ENCODE assay signal across 22 mouse cellular contexts in the genomic region with DNA sequence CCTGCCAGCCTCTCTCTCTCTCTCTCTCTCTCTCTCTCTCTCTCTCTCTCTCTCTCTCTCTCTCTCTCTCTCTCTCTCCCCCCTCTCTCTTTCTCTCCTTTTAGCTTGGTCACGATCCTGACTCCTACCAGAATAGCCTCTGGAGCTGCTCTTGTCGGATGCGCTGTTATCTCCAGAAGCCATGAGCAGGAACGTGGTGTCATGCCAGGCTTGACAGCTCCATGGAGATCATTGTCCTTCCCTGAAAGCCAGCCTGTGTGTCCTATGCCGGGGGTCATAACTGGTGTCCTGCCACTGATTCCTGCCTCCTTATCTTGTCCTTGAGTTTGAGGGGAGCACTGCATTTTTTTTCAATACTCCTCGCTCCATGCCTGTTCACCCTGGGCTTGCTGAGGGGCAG. TPM values are rescaled to one million over a fixed set of nuclear protein-coding genes. Genes with fewer than 3 reads are reported as not detected.
DNase-seq lines count a peak whose midpoint lies in the region; ATAC-seq and TF ChIP-seq lines count a peak whose summit lies in the region.
"Had no signal": no experiment of that assay in that cellular context is flagged by ENCODE, and none has a peak within 500 bp of the region (broad histone marks: within the 10 kb centered on the region; RNA-seq: fewer than 3 reads in every experiment).

No protein-coding gene starts in this region.

- TF ChIP-seq CTCF in midbrain, postnatal 0 days (IDR thresholded peaks at IDR 0.05): no peak

- H3K9me3 ChIP-seq in midbrain, postnatal 0 days (ENCODE audit: low read length): no peaks in the 10 kb centered on the region
- no peaks in the 10 kb centered on the region for H3K9me3 ChIP-seq in midbrain, embryonic 16.5 days (replicated peaks; ENCODE audit: control insufficient read depth, low read length, poor library complexity, severe bottlenecking)
- H3K9me3 ChIP-seq in heart, embryonic 15.5 days (replicated peaks): no peaks in the 10 kb centered on the region
- H3K9me3 ChIP-seq: embryonic facial prominence, embryonic 10.5 days; G1E; hindbrain, embryonic 15.5 days had no signal

- ATAC-seq in midbrain, postnatal 0 days (ENCODE audit: low FRiP score): 0 out of 2 replicates have a peak, but pooled peaks have one; percentile 20
- no peak for ATAC-seq in midbrain, embryonic 16.5 days
- ATAC-seq in heart, embryonic 15.5 days (replicated peaks; ENCODE audit: insufficient number of reproducible peaks, insufficient read depth, low FRiP score, low read depth): peak; percentile 50; the same call in 1 of the 2 replicates
- ATAC-seq: CD4-positive, CD25-positive, alpha-beta regulatory T cell, adult 4 months; forebrain, embryonic 14.5 days; intestine, embryonic 16.5 days had no signal

- intact Hi-C loops in heart, postnatal 25 days (cut with DNase I): no loop called here
- intact Hi-C loops in left cerebral cortex, postnatal 36 days (cut with DNase I): no loop called here

- no peak overlapping the region for H3K9ac ChIP-seq in midbrain, postnatal 0 days (replicated peaks; ENCODE audit: low read length, poor library complexity, severe bottlenecking)
- H3K9ac ChIP-seq in midbrain, embryonic 16.5 days (ENCODE audit: low read depth, low read length): no peak overlapping the region
- H3K9ac ChIP-seq in heart, embryonic 15.5 days: no peak overlapping the region
- H3K9ac ChIP-seq: hindbrain, embryonic 15.5 days had no signal

- WGBS in midbrain, postnatal 0 days: 74% methylated on average over 6 of the region's 6 CpGs
- 70% methylated on average over 6 of the region's 6 CpGs for WGBS in midbrain, embryonic 16.5 days
- WGBS in heart, embryonic 15.5 days: 46% methylated on average over 6 of the region's 6 CpGs

- H3K4me3 ChIP-seq in midbrain, postnatal 0 days (ENCODE audit: low read depth, low read length): no peak overlapping the region
- no peak overlapping the region for H3K4me3 ChIP-seq in midbrain, embryonic 16.5 days (ENCODE audit: low read depth, low read length)
- H3K4me3 ChIP-seq in heart, embryonic 15.5 days: no peak overlapping the region
- H3K4me3 ChIP-seq: embryonic facial prominence, embryonic 10.5 days; gastrocnemius, adult 2 months; hindbrain, embryonic 15.5 days had no signal

- no peaks in the 10 kb centered on the region for H3K36me3 ChIP-seq in midbrain, postnatal 0 days (ENCODE audit: insufficient read depth, low read length)
- H3K36me3 ChIP-seq in midbrain, embryonic 16.5 days (ENCODE audit: control insufficient read depth, insufficient read depth, low read length): no peaks in the 10 kb centered on the region
- H3K36me3 ChIP-seq in heart, embryonic 15.5 days: no peaks in the 10 kb centered on the region
- H3K36me3 ChIP-seq: embryonic facial prominence, embryonic 10.5 days; G1E; hindbrain, embryonic 15.5 days had no signal

- no peaks in the 10 kb centered on the region for H3K4me1 ChIP-seq in midbrain, postnatal 0 days (ENCODE audit: insufficient read depth, low read length)
- no peaks in the 10 kb centered on the region for H3K4me1 ChIP-seq in midbrain, embryonic 16.5 days (ENCODE audit: control insufficient read depth, insufficient read depth, low read length)
- H3K4me1 ChIP-seq in heart, embryonic 15.5 days (replicated peaks): peaks cover 18% of the 10 kb centered on the region
- H3K4me1 ChIP-seq: hindbrain, embryonic 15.5 days had no signal

- no peaks in the 10 kb centered on the region for H3K27me3 ChIP-seq in midbrain, postnatal 0 days (ENCODE audit: insufficient read depth, low read length)
- H3K27me3 ChIP-seq in midbrain, embryonic 16.5 days (ENCODE audit: control insufficient read depth, insufficient read depth, low read depth, low read length): no peaks in the 10 kb centered on the region
- no peaks in the 10 kb centered on the region for H3K27me3 ChIP-seq in heart, embryonic 15.5 days
- H3K27me3 ChIP-seq: hindbrain, embryonic 15.5 days had no signal

- peak; percentile 96 for DNase-seq in heart, adult 11 months
- DNase-seq in heart, postnatal 25 days (ENCODE audit: low spot score): no peak
- no peak for DNase-seq in midbrain, postnatal 0 days (ENCODE audit: low spot score)
- DNase-seq in left cerebral cortex, postnatal 36 days (ENCODE audit: low spot score in 2 of 2): no peak
- no peak for DNase-seq in gastrocnemius, postnatal 25 days
- DNase-seq: adrenal gland, adult 8-10 months; adrenal gland, postnatal 36 days; B cell, adult 2 months; cerebellum, adult 2 months; cerebellum, postnatal 10 days; gastrocnemius, adult 2 months; gastrocnemius, postnatal 36 days had no signal

- H3K27ac ChIP-seq in midbrain, postnatal 0 days (ENCODE audit: low read depth, low read length): no peak overlapping the region
- no peak overlapping the region for H3K27ac ChIP-seq in midbrain, embryonic 16.5 days (ENCODE audit: low read length)
- peak overlapping the region; percentile 38 for H3K27ac ChIP-seq in heart, embryonic 15.5 days
- H3K27ac ChIP-seq: embryonic facial prominence, embryonic 10.5 days; gastrocnemius, adult 2 months; hindbrain, embryonic 15.5 days had no signal

- no peak overlapping the region for H3K4me2 ChIP-seq in midbrain, postnatal 0 days (ENCODE audit: low read depth, low read length, poor library complexity, severe bottlenecking)
- no peak overlapping the region for H3K4me2 ChIP-seq in midbrain, embryonic 16.5 days (ENCODE audit: low read length)
- no peak overlapping the region for H3K4me2 ChIP-seq in heart, embryonic 15.5 days
- H3K4me2 ChIP-seq: hindbrain, embryonic 15.5 days had no signal

RNA-seq across cellular contexts. Expression of a gene that starts 5.0 kb away (rescaled TPM):
- total RNA-seq in heart, postnatal 25 days (2021): 1 to 10 TPM; 2.3 TPM
- total RNA-seq in midbrain, postnatal 0 days (2014; rRNA removed): not detected in 2 replicates
- not detected in 2 replicates for polyA plus RNA-seq in midbrain, postnatal 0 days (2015; fragmentation: Nextera tagmentation; extraction: Ambion mirVana)
- polyA plus RNA-seq in midbrain, embryonic 16.5 days (2015; fragmentation: Nextera tagmentation; extraction: Ambion mirVana): not detected in 2 replicates
- 0.53 TPM in 1 of 2 replicates, not detected in the other for polyA plus RNA-seq in heart, embryonic 15.5 days (2015; fragmentation: Nextera tagmentation; extraction: Ambion mirVana)
- total RNA-seq in left cerebral cortex, postnatal 36 days (2021): not detected
- total RNA-seq in gastrocnemius, postnatal 25 days (2021): not detected
- total RNA-seq: adrenal gland, adult 8-10 months; adrenal gland, postnatal 36 days; gastrocnemius, adult 2 months; gastrocnemius, postnatal 36 days had no signal
- polyA plus RNA-seq: CD4-positive, CD25-positive, alpha-beta regulatory T cell, adult 4 months; cerebellum, adult 2 months; embryonic facial prominence, embryonic 10.5 days; embryonic facial prominence, embryonic 14.5 days; forebrain, embryonic 14.5 days; G1E; hindbrain, embryonic 11.5 days; hindbrain, embryonic 15.5 days; intestine, embryonic 16.5 days had no signal

RNA-seq across cellular contexts. Expression of a gene that starts 43.4 kb away (rescaled TPM):
- 100 to 1,000 TPM in 1 of 2 experiments, 10 to 100 TPM in 1; 82.4 to 107 TPM for total RNA-seq in heart, postnatal 25 days (2021)
- total RNA-seq in midbrain, postnatal 0 days (2014; rRNA removed): 23.7 and 25.0 TPM in 2 replicates
- polyA plus RNA-seq in midbrain, postnatal 0 days (2015; fragmentation: Nextera tagmentation; extraction: Ambion mirVana): 21.6 and 25.4 TPM in 2 replicates
- 19.6 and 22.1 TPM in 2 replicates for polyA plus RNA-seq in midbrain, embryonic 16.5 days (2015; fragmentation: Nextera tagmentation; extraction: Ambion mirVana)
- polyA plus RNA-seq in heart, embryonic 15.5 days (2015; fragmentation: Nextera tagmentation; extraction: Ambion mirVana): 50.5 and 50.8 TPM in 2 replicates
- total RNA-seq in left cerebral cortex, postnatal 36 days (2021): 10 to 100 TPM; 47.8 to 63.8 TPM
- total RNA-seq in gastrocnemius, postnatal 25 days (2021): 10 to 100 TPM; 32.7 to 33.7 TPM

RNA-seq across cellular contexts. Expression of a gene that starts 49.0 kb away (rescaled TPM):
- total RNA-seq in heart, postnatal 25 days (2021): 1 to 10 TPM in 1 of 2 experiments, under 1 TPM in 1; 0.78 to 1.6 TPM
- 2.5 and 6.4 TPM in 2 replicates for total RNA-seq in midbrain, postnatal 0 days (2014; rRNA removed)
- 4.5 and 6.4 TPM in 2 replicates for polyA plus RNA-seq in midbrain, postnatal 0 days (2015; fragmentation: Nextera tagmentation; extraction: Ambion mirVana)
- 2.9 and 4.2 TPM in 2 replicates for polyA plus RNA-seq in midbrain, embryonic 16.5 days (2015; fragmentation: Nextera tagmentation; extraction: Ambion mirVana)
- 2.6 and 3.3 TPM in 2 replicates for polyA plus RNA-seq in heart, embryonic 15.5 days (2015; fragmentation: Nextera tagmentation; extraction: Ambion mirVana)
- 10 to 100 TPM in 1 of 2 experiments, 1 to 10 TPM in 1; 4.4 to 14.4 TPM for total RNA-seq in left cerebral cortex, postnatal 36 days (2021)
- total RNA-seq in gastrocnemius, postnatal 25 days (2021): 1 to 10 TPM in 1 of 2 experiments, under 1 TPM in 1; 0.61 to 1.2 TPM
- total RNA-seq: G1E had no signal
- polyA plus RNA-seq: G1E had no signal
